Mouse (Mus musculus) lung, postnatal 10 days (tissue): ENCODE data around the gene Gm49383.
"Not testable (repeated sequence)": the region's sequence is repeated elsewhere in the genome, so short reads cannot be mapped to it uniquely, and the experiment has no call there.

Source experiments
- DNase-seq: peaks from one replicate; pipeline ENCODE4 v3.0.0; 2021

Gene Gm49383

GRCm38 (mm10) chr12:69198985-69199384 lies 2.1 kb upstream of the Gm49383 start:
- no peak for DNase-seq

DNA sequence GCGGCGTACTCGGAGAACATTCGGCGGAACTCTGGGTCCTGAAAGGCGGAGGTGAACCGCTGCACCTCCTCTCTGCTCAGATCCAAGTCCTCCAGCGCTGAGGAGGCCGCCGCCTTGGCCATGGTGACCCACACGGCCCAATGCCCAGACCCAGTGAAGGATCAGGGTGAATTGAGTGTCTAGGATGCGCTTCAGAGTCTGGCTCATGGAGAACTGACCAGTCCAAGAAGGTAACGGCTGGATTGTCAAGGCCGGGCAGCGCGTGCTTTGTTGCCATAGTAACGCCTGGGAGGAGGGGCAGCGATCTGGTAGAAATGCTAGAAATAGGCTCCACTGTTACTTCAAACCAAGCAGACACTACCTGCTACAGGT lies 1.2 kb upstream of the Gm49383 start, which contains the start of gene Dnaaf2:
Gene Dnaaf2, minus strand, starts transcription at position 266 of the 372 bp plus-strand sequence.
- peak; percentile 83 for DNase-seq

DNA sequence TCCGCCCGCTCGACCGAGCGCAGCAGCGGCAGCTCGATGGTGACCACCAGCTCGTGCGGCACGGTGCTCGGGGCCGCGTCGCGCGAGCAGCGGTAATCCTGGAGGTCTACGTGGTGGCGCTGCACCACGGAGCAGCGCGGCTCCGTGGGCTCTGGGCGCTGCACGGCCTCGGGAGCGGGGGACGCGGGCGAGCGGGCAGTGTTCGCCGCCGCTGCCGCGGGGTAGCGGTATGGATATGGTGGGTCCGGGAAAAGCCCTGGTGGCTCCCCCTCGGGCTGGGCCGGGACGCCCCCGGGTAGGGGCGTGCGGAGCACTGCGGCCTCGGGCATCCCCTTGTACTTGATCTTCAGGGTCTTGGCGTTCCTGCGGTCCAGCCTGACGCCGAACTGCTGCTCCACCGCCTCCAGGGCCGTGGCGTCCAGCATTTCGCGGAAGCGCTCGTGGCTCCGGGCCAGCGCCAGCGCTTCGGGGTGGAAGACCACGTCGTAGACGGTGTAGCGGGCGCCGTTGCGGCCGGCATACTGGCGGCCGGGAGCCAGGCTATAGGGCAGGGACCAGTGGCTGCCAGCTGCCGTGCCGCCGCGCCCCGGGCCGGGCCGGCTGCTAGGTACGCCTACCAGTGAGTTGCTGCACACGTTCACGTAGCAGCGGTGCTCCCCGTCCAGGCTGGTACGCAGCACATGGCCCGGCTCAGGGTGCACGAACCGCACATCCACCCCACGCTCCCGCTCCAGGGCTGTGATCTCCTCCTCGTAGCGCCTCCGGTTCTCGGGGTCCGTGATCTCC lies 667 bp upstream of the Gm49383 start:
- peak; percentile 71 for DNase-seq

GRCm38 (mm10) chr12:69192637-69193036 lies 4.3 kb downstream of the Gm49383 start:
- no peak for DNase-seq

GRCm38 (mm10) chr12:69191396-69191795 lies 5.5 kb downstream of the Gm49383 start:
- no peak for DNase-seq

GRCm38 (mm10) chr12:69190522-69190921 lies 6.4 kb downstream of the Gm49383 start:
- peak; percentile 24 for DNase-seq

GRCm38 (mm10) chr12:69190074-69190473 lies 6.8 kb downstream of the Gm49383 start:
- no peak for DNase-seq

DNA sequence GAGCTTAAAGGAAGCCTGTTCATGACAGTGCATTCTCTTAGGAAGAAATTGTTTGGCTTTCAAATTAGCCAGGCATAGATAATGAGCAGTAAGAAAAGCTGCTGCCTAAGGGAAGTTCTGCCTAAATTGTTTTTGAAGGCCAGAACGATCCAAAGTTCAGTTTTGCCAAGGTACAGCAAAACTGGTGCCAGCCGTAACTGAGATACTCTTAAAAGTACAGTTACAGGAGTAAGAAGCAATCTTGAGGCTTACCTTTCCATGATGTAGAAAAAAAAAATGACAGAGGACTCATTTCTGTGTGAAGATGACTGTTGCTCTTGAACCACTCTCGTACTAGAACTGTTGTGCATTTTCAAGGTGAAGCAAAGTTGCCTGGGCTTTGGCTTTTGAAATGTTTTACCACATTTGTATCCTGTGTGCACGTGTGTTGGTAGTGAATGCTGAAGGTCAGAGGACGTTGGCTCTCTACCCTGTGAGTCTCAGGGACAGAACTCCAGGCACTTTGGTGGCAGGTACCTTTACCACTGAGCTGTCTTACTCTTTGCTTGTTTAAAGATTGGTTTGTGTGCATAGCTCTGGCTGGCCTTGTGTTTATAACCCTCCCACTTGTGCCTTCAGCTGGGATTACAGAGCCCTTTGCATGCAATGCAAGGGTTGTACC lies 10.0 kb downstream of the Gm49383 start:
- no peak for DNase-seq

DNA sequence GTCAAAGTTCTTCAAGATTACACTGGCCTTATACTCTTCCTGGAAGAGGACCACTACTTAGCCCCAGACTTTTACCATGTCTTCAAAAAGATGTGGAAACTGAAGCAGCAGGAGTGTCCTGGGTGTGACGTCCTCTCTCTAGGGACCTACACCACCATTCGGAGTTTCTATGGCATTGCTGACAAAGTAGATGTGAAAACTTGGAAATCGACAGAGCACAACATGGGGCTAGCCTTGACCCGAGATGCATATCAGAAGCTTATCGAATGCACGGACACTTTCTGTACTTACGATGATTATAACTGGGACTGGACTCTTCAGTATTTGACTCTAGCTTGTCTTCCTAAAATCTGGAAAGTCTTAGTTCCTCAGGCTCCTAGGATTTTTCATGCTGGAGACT lies 11.5 kb downstream of the Gm49383 start:
- DNase-seq = no peak

DNA sequence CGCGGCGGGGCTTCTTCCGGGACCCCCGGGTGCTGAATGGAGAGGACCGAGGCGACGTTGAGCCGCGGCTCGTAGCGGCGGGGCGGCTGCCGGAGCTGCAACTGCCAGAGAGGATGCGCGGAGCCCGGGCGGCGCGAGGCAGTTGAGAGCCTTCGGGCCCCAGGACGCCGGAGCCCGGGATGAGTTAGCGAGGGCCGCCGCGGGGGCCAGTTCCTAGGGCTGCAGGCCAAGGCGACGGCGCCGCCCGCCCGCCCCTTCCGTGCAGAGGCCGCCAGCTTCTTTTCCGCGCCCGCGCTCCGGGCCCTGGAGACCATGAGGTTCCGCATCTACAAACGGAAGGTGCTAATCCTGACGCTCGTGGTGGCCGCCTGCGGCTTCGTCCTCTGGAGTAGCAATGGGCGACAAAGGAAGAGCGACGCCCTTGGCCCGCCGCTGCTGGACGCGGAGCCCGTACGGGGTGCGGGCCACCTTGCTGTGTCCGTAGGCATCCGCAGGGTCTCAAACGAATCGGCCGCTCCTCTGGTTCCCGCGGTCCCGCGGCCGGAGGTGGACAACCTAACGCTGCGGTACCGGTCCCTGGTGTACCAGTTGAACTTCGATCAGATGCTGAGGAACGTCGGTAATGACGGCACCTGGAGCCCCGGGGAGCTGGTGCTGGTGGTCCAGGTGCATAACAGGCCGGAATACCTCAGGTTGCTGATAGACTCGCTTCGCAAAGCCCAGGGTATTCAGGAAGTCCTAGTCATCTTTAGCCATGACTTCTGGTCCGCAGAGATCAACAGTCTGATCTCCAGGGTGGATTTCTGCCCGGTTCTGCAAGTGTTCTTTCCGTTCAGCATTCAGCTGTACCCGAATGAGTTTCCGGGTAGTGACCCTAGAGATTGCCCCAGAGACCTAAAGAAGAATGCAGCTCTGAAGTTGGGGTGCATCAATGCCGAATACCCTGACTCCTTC lies 12.3 kb downstream of the Gm49383 start:
- DNase-seq = peak; percentile 65

DNA sequence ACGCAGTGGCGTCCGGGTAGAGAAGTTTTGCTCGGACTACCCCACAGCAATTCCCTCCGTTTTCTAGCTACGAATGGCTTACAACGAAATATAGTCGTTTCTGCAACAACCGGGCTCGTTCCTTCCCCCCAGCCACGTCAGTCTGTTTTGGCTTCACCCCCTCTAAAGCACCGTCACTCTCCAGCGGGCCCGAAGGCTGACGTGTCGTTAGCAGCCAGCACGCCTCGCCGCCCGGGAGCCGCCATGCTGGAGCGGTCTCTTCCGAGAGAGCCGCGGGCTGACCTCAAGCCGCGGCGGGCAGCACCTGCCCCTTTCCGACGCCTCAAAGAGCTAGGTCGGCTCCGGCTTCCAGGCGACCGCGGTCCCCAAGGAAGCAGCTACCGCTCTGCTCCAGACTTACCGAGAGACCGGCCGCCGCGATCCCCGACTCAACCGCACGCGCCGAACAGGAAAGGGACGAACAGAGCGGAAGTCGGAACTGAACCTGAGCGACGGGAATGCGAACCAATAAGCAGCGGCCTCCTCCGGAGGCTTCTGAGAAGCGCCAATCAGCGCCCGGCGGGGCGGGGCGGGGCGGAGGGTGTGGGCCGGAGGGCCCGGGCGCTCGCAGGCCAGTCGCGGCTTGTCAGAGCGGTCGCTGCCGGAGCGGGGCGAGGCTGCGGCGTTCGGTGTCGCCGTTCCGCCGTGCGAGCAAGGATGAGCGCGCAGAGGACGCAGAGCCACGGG lies 13.2 kb downstream of the Gm49383 start, which contains the start of the genes Rpl36al and Mgat2:
Gene Rpl36al, minus strand, starts transcription at position 501 of the 726 bp plus-strand sequence.
Gene Mgat2, plus strand, starts transcription at position 575 of the 726 bp plus-strand sequence.
- DNase-seq = peak; percentile 99

GRCm38 (mm10) chr12:69181800-69182199 lies 15.1 kb downstream of the Gm49383 start:
- no peak for DNase-seq

- DNase-seq = no peak
Measured at GRCm38 (mm10) chr12:69179371-69179770, 17.5 kb downstream of the Gm49383 start.

GRCm38 (mm10) chr12:69177526-69177925 lies 19.4 kb downstream of the Gm49383 start:
- DNase-seq = no peak

GRCm38 (mm10) chr12:69175975-69176374 lies 20.9 kb downstream of the Gm49383 start:
- no peak for DNase-seq

GRCm38 (mm10) chr12:69171307-69171706 lies 25.6 kb downstream of the Gm49383 start:
- no peak for DNase-seq

GRCm38 (mm10) chr12:69168461-69169106 lies 28.3 kb downstream of the Gm49383 start, which contains the start of gene Lrr1:
Gene Lrr1, plus strand, starts transcription at chr12:69168814.
- peak; percentile 87 for DNase-seq

GRCm38 (mm10) chr12:69167656-69168460 lies 29.0 kb downstream of the Gm49383 start:
- DNase-seq = no peak

DNA sequence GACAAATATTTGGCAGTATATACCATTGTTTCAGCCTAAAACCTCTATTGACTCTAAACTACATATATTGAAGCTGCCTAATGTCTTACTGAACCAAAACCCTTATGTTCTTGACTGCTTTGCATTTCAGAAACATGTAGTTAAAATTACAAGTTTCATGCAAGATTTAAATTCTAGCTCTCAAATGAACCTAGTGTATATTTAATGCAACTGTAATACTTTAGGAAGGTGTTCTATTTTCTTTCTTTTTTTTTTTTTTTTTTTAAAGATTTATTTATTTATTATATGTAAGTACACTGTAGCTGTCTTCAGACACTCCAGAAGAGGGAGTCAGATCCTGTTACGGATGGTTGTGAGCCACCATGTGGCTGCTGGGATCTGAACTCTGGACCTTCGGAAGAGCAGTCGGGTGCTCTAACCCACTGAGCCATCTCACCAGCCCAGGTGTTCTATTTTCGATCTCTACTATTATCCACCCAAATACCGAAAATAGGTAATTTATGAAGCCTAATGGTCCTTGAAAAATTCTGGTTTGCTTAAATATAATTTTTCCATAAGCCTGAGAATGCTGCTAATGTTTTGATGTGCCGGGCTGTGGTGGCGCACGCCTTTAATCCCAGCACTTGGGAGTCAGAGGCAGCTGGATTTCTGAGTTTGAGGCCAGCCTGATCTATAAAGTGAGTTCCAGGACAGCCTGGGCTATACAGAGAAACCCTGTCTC lies 29.9 kb downstream of the Gm49383 start:
- not testable (repeated sequence) for DNase-seq

GRCm38 (mm10) chr12:69164904-69165303 lies 32.0 kb downstream of the Gm49383 start:
- no peak for DNase-seq
